Mouse (Mus musculus): ENCODE results near the gene Dnajb1. TPM values are rescaled to one million over a fixed set of nuclear protein-coding genes. Genes with fewer than 3 reads are reported as not detected.
A peak's percentile ranks its signal among the peaks of the same experiment; 100 is the strongest.

The Dnajb1 gene
- polyA plus RNA-seq, 1 experiment from 2014 or later: 49.3 TPM

- Histone ChIP-seq H3K27ac (ENCODE audit: low read length) (peak overlapping the region; percentile 95), H3K9me3 (replicated peaks; ENCODE audit: control insufficient read depth, low read length) (no peaks in the 10 kb centered on the region), H3K4me1 (ENCODE audit: control insufficient read depth, insufficient read depth, low read length) (peaks cover 67% of the 10 kb centered on the region), H3K27me3 (ENCODE audit: control insufficient read depth, insufficient read depth, low read length) (no peaks in the 10 kb centered on the region), H3K4me3 (ENCODE audit: low read length) (peak overlapping the region; percentile 38), H3K4me2 (ENCODE audit: low read depth, low read length) (peak overlapping the region; percentile 59), H3K9ac (ENCODE audit: low read length) (peak overlapping the region; percentile 76), H3K36me3 (ENCODE audit: control insufficient read depth, insufficient read depth) (peaks cover 10% of the 10 kb centered on the region)
- WGBS: 38% methylated on average over 2 of the region's 4 CpGs
- ATAC-seq (replicated peaks; ENCODE audit: extremely low read depth, insufficient read depth, low FRiP score): no peak
These were observed 31.5 kb upstream of the Dnajb1 start for GRCm38 (mm10) chr8:83576516-83576895.

GRCm38 (mm10) chr8:83576921-83577320, 31.1 kb upstream of the Dnajb1 start:
- H3K4me3 ChIP-seq (ENCODE audit: low read length): peak overlapping the region; percentile 38

GRCm38 (mm10) chr8:83577384-83577791, 30.6 kb upstream of the Dnajb1 start:
- H3K9me3 ChIP-seq (replicated peaks; ENCODE audit: control insufficient read depth, low read length): no peaks in the 10 kb centered on the region
- H3K27me3 ChIP-seq (ENCODE audit: control insufficient read depth, insufficient read depth, low read length): no peaks in the 10 kb centered on the region
- no peak overlapping the region for H3K4me3 ChIP-seq (ENCODE audit: low read length)
- peak overlapping the region; percentile 59 for H3K4me2 ChIP-seq (ENCODE audit: low read depth, low read length)
- H3K36me3 ChIP-seq (ENCODE audit: control insufficient read depth, insufficient read depth): peaks cover 1% of the 10 kb centered on the region; the same call in 1 of the 2 replicates
- peak overlapping the region; percentile 95 for H3K27ac ChIP-seq (ENCODE audit: low read length)
- peak overlapping the region; percentile 76 for H3K9ac ChIP-seq (ENCODE audit: low read length)
- peak; percentile 68 for ATAC-seq (replicated peaks; ENCODE audit: extremely low read depth, insufficient read depth, low FRiP score)
- WGBS: 37% methylated on average over 9 of the region's 9 CpGs
- H3K4me1 ChIP-seq (ENCODE audit: control insufficient read depth, insufficient read depth, low read length): peaks cover 69% of the 10 kb centered on the region

More at GRCm38 (mm10) chr8:83576921-83577320, 31.1 kb upstream of the Dnajb1 start:
- WGBS: 46% methylated on average over 4 of the region's 4 CpGs
- H3K9ac ChIP-seq (ENCODE audit: low read length): peak overlapping the region; percentile 76
- H3K27me3 ChIP-seq (ENCODE audit: control insufficient read depth, insufficient read depth, low read length): no peaks in the 10 kb centered on the region
- no peaks in the 10 kb centered on the region for H3K9me3 ChIP-seq (replicated peaks; ENCODE audit: control insufficient read depth, low read length)
- peaks cover 6% of the 10 kb centered on the region for H3K36me3 ChIP-seq (ENCODE audit: control insufficient read depth, insufficient read depth)
- no peak for ATAC-seq (replicated peaks; ENCODE audit: extremely low read depth, insufficient read depth, low FRiP score)
- H3K4me2 ChIP-seq (ENCODE audit: low read depth, low read length): peak overlapping the region; percentile 59
- peaks cover 67% of the 10 kb centered on the region for H3K4me1 ChIP-seq (ENCODE audit: control insufficient read depth, insufficient read depth, low read length)
- H3K27ac ChIP-seq (ENCODE audit: low read length): peak overlapping the region; percentile 95

GRCm38 (mm10) chr8:83578131-83579055, 29.6 kb upstream of the Dnajb1 start:
- Histone ChIP-seq H3K4me2 (ENCODE audit: low read depth, low read length) (peak overlapping the region; percentile 35; the same call in 1 of the 2 replicates), H3K27ac (ENCODE audit: low read length) (peak overlapping the region; percentile 95), H3K36me3 (ENCODE audit: control insufficient read depth, insufficient read depth) (no peaks in the 10 kb centered on the region), H3K27me3 (ENCODE audit: control insufficient read depth, insufficient read depth, low read length) (no peaks in the 10 kb centered on the region), H3K4me3 (ENCODE audit: low read length) (no peak overlapping the region), H3K9ac (ENCODE audit: low read length) (peak overlapping the region; percentile 69), H3K4me1 (ENCODE audit: control insufficient read depth, insufficient read depth, low read length) (peaks cover 64% of the 10 kb centered on the region), H3K9me3 (replicated peaks; ENCODE audit: control insufficient read depth, low read length) (no peaks in the 10 kb centered on the region)
- peak; percentile 47; the same call in 1 of the 2 replicates for ATAC-seq (replicated peaks; ENCODE audit: extremely low read depth, insufficient read depth, low FRiP score)
- WGBS: 40% methylated on average over 17 of the region's 17 CpGs

GRCm38 (mm10) chr8:83579676-83580075, 28.3 kb upstream of the Dnajb1 start:
- WGBS: 85% methylated on average over 8 of the region's 8 CpGs
- H3K36me3 ChIP-seq (ENCODE audit: control insufficient read depth, insufficient read depth): peaks cover 3% of the 10 kb centered on the region; the same call in 1 of the 2 replicates
- peak overlapping the region; percentile 95 for H3K27ac ChIP-seq (ENCODE audit: low read length)
- H3K4me3 ChIP-seq (ENCODE audit: low read length): no peak overlapping the region
- no peak for ATAC-seq (replicated peaks; ENCODE audit: extremely low read depth, insufficient read depth, low FRiP score)
- H3K9me3 ChIP-seq (replicated peaks; ENCODE audit: control insufficient read depth, low read length): no peaks in the 10 kb centered on the region
- H3K4me1 ChIP-seq (ENCODE audit: control insufficient read depth, insufficient read depth, low read length): peaks cover 51% of the 10 kb centered on the region
- no peak overlapping the region for H3K4me2 ChIP-seq (ENCODE audit: low read depth, low read length)
- H3K27me3 ChIP-seq (ENCODE audit: control insufficient read depth, insufficient read depth, low read length): no peaks in the 10 kb centered on the region
- peak overlapping the region; percentile 69 for H3K9ac ChIP-seq (ENCODE audit: low read length)

- Histone ChIP-seq H3K27me3 (ENCODE audit: control insufficient read depth, insufficient read depth, low read length) (no peaks in the 10 kb centered on the region), H3K36me3 (ENCODE audit: control insufficient read depth, insufficient read depth) (peaks cover 6% of the 10 kb centered on the region), H3K4me3 (ENCODE audit: low read length) (no peak overlapping the region), H3K4me2 (ENCODE audit: low read depth, low read length) (no peak overlapping the region), H3K4me1 (ENCODE audit: control insufficient read depth, insufficient read depth, low read length) (peaks cover 45% of the 10 kb centered on the region), H3K9ac (ENCODE audit: low read length) (0 out of 2 replicates have a peak overlapping the region, but pooled peaks have one; percentile 39), H3K27ac (ENCODE audit: low read length) (peak overlapping the region; percentile 40; the same call in 1 of the 2 replicates), H3K9me3 (replicated peaks; ENCODE audit: control insufficient read depth, low read length) (no peaks in the 10 kb centered on the region)
- no peak for ATAC-seq (replicated peaks; ENCODE audit: extremely low read depth, insufficient read depth, low FRiP score)
- WGBS: 78% methylated on average over 8 of the region's 8 CpGs
These were observed 27.2 kb upstream of the Dnajb1 start for GRCm38 (mm10) chr8:83580826-83581225.

- Histone ChIP-seq H3K27ac (ENCODE audit: low read length) (no peak overlapping the region), H3K9me3 (replicated peaks; ENCODE audit: control insufficient read depth, low read length) (no peaks in the 10 kb centered on the region), H3K9ac (ENCODE audit: low read length) (no peak overlapping the region), H3K4me2 (ENCODE audit: low read depth, low read length) (no peak overlapping the region), H3K4me1 (ENCODE audit: control insufficient read depth, insufficient read depth, low read length) (peaks cover 39% of the 10 kb centered on the region), H3K4me3 (ENCODE audit: low read length) (no peak overlapping the region), H3K27me3 (ENCODE audit: control insufficient read depth, insufficient read depth, low read length) (no peaks in the 10 kb centered on the region), H3K36me3 (ENCODE audit: control insufficient read depth, insufficient read depth) (peaks cover 11% of the 10 kb centered on the region)
- ATAC-seq (replicated peaks; ENCODE audit: extremely low read depth, insufficient read depth, low FRiP score): no peak
- 87% methylated on average over 8 of the region's 8 CpGs for WGBS
These were observed 25.8 kb upstream of the Dnajb1 start for GRCm38 (mm10) chr8:83582226-83582625.

- H3K27me3 ChIP-seq (ENCODE audit: control insufficient read depth, insufficient read depth, low read length): no peaks in the 10 kb centered on the region
- 79% methylated on average over 15 of the region's 15 CpGs for WGBS
- no peaks in the 10 kb centered on the region for H3K9me3 ChIP-seq (replicated peaks; ENCODE audit: control insufficient read depth, low read length)
- no peak overlapping the region for H3K9ac ChIP-seq (ENCODE audit: low read length)
- no peak for ATAC-seq (replicated peaks; ENCODE audit: extremely low read depth, insufficient read depth, low FRiP score)
- peaks cover 40% of the 10 kb centered on the region for H3K4me1 ChIP-seq (ENCODE audit: control insufficient read depth, insufficient read depth, low read length)
- H3K4me3 ChIP-seq (ENCODE audit: low read length): no peak overlapping the region
- no peak overlapping the region for H3K4me2 ChIP-seq (ENCODE audit: low read depth, low read length)
- peaks cover 14% of the 10 kb centered on the region for H3K36me3 ChIP-seq (ENCODE audit: control insufficient read depth, insufficient read depth)
- H3K27ac ChIP-seq (ENCODE audit: low read length): no peak overlapping the region
These were observed 24.8 kb upstream of the Dnajb1 start for GRCm38 (mm10) chr8:83583236-83583635.

- H3K9ac ChIP-seq (ENCODE audit: low read length): no peak overlapping the region
- no peak for ATAC-seq (replicated peaks; ENCODE audit: extremely low read depth, insufficient read depth, low FRiP score)
- WGBS: 62% methylated on average over 1 of the region's 1 CpGs
- H3K9me3 ChIP-seq (replicated peaks; ENCODE audit: control insufficient read depth, low read length): no peaks in the 10 kb centered on the region
- H3K36me3 ChIP-seq (ENCODE audit: control insufficient read depth, insufficient read depth): peaks cover 19% of the 10 kb centered on the region
- no peak overlapping the region for H3K4me2 ChIP-seq (ENCODE audit: low read depth, low read length)
- H3K27me3 ChIP-seq (ENCODE audit: control insufficient read depth, insufficient read depth, low read length): no peaks in the 10 kb centered on the region
- no peak overlapping the region for H3K27ac ChIP-seq (ENCODE audit: low read length)
- H3K4me3 ChIP-seq (ENCODE audit: low read length): no peak overlapping the region
- peaks cover 35% of the 10 kb centered on the region for H3K4me1 ChIP-seq (ENCODE audit: control insufficient read depth, insufficient read depth, low read length)
These were observed 23.2 kb upstream of the Dnajb1 start for GRCm38 (mm10) chr8:83584771-83585170.
